Mouse (Mus musculus) right cerebral cortex, postnatal 10 days (tissue): ENCODE measurements around the gene Atn1.
A peak's percentile ranks its signal among the peaks of the same experiment; 100 is the strongest.

Experiments
- DNase-seq, 2 experiments: peaks; one replicate each; pipeline ENCODE4 v3.0.0; 2021; ENCODE audit warnings: low spot score in 2 of 2

Gene Atn1

GRCm38 (mm10) chr6:124740888-124741761, 15.2 kb downstream of the Atn1 start, which contains the start of gene Grcc10:
Gene Grcc10 (minus strand): TSS chr6:124741374.
- DNase-seq, result peak; percentile 93 to 96

DNA sequence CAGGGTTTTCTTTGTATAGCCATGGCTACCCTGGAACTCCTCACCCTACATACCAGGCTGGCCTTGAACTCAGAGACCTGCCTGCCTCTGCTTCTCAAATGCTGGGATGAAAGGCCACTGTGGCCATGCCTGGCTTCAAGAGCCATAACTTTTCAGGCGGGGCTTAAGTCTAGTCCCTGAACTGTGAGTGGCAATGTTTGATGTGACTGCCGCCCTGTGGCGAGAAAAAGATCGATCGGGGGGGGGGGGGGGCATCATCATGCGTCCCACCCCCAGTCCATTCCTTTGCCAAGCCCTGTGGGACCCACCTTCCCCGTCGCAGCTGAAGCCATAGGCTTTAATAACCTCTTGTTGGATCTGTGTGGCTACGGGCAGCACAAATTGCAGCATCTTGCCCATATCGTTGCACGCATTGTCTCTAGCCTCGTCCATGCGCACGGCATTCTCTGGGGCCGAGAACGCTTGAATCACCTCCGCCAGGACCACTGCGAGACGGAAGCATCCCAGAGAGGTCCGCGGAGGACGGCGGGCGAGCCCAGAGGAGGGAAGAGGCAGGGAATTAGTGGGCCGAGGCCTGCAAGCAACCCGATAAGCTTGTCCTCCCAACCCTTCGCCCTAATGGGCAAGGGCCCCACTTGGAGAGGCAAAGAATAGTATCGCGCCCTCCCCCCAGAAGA, 16.0 kb downstream of the Atn1 start:
- peak; percentile 69 to 74 for DNase-seq

DNA sequence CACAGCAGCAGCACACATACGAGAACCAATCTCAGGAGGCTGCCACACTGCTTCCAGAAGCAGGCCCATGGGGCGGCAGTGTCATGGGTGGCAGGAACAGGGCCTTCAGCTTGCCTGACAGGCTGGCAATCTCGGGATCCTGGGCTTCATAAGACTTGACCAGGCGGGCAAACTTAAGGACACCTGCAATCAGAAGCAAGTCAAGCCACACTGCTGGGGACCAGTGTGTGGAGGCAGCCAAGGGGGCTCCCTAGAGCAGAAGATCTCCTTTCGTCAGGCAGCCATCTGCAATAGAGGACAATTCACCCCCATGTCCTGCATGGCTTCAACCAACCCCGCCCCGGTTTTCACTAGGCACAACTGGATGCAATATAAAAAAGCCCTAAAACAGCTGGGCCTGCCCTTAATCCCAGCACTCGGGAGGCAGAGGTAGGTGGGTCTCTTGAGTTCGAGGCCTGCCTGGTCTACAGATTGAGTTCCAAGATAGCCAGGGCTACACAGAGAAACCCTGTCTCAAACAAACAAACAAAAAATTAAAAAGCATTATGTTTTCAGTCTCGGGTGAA, 17.0 kb downstream of the Atn1 start:
- DNase-seq, result peak in 1 of 2 experiments; percentile 46

- peak in 1 of 2 experiments; percentile 42 for DNase-seq
Observed at GRCm38 (mm10) chr6:124738511-124739023, 17.8 kb downstream of the Atn1 start, which contains the start of gene Ptpn6. Gene Ptpn6 (minus strand): TSS chr6:124738714.

GRCm38 (mm10) chr6:124737040-124737439, 19.3 kb downstream of the Atn1 start:
- DNase-seq, result peak in 1 of 2 experiments; percentile 32

DNA sequence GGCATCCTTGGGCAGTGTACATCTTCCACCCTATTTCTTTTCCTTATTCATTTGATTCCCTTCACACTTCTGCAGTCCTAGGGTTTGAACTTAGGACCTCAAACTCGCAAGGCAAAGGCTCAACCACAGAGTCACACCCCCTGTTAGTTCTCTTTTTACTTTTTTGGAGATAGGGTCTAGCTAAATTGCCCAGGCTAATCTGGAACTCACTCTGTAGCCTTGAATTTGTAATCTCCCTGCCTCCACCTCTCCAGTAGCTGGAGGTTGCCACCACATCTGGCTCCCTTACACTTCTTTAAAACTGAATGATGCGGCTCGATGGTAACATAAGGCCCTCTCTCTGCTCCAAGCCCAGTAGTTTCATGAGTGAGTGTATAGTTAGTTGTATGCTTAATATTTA, 21.9 kb downstream of the Atn1 start:
- no peak for DNase-seq

GRCm38 (mm10) chr6:124732476-124733370, 23.6 kb downstream of the Atn1 start:
- DNase-seq, result peak in 1 of 2 experiments; percentile 54

DNA sequence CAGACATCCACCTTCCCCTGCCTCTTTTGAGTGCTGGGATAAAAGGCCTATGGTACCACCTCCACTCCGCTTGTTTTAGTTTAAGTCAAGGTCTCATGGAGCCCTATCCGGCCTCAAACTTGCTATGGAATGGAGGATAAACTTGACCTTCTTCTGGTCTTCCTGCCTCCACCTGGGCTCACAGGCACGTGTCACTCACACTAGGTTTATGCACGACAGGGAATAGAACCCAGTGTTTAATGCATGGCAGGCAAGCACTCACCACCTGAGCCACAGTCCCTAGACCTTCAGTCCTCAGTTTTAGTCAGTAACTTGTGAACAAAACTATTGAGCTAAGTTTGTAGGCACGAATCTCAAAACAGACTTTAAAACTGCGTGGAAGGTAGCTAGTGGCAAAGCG, 25.3 kb downstream of the Atn1 start:
- DNase-seq, result no peak

- no peak for DNase-seq
Observed at GRCm38 (mm10) chr6:124729850-124730705, 26.2 kb downstream of the Atn1 start.

GRCm38 (mm10) chr6:124728621-124729020, 27.7 kb downstream of the Atn1 start:
- no peak for DNase-seq

GRCm38 (mm10) chr6:124724472-124724871, 31.9 kb downstream of the Atn1 start:
- DNase-seq, result no peak

GRCm38 (mm10) chr6:124723541-124723940, 32.8 kb downstream of the Atn1 start:
- DNase-seq, result no peak

GRCm38 (mm10) chr6:124722876-124723473, 33.3 kb downstream of the Atn1 start:
- DNase-seq, result no peak

- no peak for DNase-seq
Observed at GRCm38 (mm10) chr6:124720904-124721303, 35.4 kb downstream of the Atn1 start.

GRCm38 (mm10) chr6:124719354-124719978, 36.9 kb downstream of the Atn1 start:
- no peak for DNase-seq

GRCm38 (mm10) chr6:124718703-124719102, 37.6 kb downstream of the Atn1 start:
- no peak for DNase-seq

DNA sequence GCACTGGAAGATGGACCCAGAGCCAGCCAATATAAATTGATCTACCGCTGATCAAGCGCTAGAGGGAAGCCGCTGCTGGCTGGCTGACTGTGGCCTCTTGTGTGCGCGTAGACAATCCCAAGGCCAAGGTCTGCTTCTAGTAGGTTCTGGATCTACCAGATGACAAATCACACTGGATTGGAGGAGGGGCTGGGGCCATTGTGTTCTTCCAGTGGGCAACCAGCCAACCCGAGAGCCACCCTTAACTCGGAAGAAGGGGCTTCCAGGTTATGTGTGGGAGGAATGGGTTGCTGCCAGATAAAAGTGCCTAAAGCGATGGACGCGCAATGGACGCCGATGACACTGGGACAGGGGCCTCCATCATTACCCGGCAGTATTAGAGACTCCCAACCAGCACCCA, 38.4 kb downstream of the Atn1 start:
- DNase-seq, result no peak

DNA sequence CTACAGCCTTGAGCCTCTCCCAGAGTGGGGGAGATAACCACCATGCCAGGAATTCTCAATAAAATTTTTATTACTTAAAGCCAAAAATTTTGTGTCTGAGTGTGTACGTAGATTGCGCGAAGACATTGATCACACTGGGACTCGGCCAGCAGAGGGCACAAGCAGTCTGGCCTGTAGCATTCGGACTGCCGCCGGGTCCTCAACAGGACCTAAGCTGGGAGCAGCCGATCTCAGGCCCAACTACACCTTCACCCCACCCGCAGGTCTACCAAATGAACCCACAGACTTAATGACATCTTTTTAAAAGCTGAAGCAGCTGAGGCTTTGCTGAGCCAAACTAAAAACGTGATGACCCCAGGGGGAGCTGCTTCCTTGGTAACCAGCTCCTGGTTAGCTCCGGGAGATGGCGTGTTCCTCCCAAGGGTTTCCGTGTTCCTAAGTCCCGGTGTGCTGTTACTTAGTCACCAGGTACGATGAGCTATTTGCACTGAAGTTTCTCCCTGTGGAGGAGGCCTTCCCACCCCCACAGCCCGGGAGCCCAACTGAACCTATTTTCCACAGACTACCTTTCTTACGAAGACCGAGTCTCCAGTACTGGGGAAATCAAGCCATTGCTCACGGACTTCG, 39.3 kb downstream of the Atn1 start:
- DNase-seq, result no peak

- no peak for DNase-seq
Observed at GRCm38 (mm10) chr6:124712918-124713317, 43.4 kb downstream of the Atn1 start.
